Mouse (Mus musculus): Measurements from ENCODE around the gene Prps2. TPM values are rescaled to one million over a fixed set of nuclear protein-coding genes. Genes with fewer than 3 reads are reported as not detected.

Gene Prps2
- 10 to 100 TPM; 22.2 to 22.4 TPM for total RNA-seq (2023)

DNA sequence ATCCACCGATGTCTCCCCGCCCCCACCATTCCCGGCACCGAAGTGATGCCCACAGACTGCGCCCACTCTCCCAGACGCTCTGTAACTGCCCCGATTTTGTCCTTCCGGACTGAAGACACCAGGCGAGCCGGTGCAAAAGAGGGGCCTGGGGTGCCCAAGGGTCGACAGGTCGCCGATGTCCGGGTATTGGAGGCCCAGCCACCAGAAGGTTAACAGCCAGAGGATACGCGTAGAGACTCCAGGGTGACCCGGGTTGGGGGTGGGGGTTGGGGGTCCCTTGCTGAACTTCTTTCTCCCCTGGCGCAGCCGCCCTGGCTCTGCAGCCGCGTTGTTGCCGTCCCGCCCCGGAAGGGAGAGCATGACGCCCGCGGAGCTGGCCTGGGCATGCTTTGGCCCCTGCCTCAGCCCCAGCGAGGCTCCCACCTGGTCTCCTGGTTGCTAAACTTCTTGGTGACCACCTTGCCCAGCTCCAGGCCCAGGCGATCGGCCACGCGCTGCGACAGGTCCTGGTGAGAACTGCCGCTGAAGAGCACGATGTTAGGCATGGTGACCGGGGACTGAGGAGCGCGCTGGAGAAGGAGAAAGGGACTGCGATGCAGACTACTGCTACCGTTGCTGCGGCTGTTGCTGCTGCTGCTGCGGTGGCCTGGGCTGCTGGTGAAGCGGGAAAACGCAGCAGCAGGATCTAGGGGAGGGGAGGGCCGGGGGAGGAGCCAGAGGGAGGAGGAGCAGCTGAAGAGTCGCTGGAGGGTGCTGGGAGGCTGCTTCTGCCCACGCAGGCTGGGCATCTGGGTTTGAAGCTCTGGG, at the start of gene Prps2:
Prps2 (minus strand) TSS at position 703 of the 807 bp plus-strand sequence.

DNA sequence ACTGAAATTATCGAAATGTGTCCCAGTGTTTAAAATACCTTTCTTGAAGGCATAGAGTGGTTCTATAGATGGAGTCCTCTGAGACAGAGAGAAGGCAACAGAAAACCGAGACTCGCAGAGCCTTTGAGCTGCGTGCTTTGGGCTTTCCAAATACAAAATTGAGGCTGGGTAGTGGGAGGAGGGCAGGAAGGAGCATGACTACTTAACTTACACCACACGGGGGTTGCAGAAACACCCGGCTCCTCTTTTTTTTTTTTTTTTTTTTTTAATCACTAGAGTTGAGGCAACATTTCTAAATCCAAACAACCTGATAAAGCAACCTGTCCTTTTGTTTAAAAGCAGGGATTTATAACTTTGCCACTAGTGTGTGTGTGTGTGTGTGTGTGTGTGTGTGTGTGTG, 52.1 kb downstream of the Prps2 start, which contains the start of gene Tlr7:
Tlr7 (minus strand) TSS at position 160 of the 400 bp plus-strand sequence.

Other genes starting within 250 kb of the Prps2 start
- 1,000 to 10,000 TPM; 6,260 to 6,672 TPM for gene Tmsb4x, start 173.4 kb downstream of the Prps2 start, total RNA-seq (2023)
- gene Tlr8, start 118.4 kb downstream of the Prps2 start, total RNA-seq (2023): 100 to 1,000 TPM; 110 to 146 TPM
- gene Tlr7, start 52.2 kb downstream of the Prps2 start, total RNA-seq (2023): 100 to 1,000 TPM; 230 to 247 TPM